ENCODE assay signal across 18 mouse cellular contexts in genomic region chr9:7517944-7518571, GRCm38 (mm10). TPM values are rescaled to one million over a fixed set of nuclear protein-coding genes. Genes with fewer than 3 reads are reported as not detected.
"Had no signal": no experiment of that assay in that cellular context is flagged by ENCODE, and none has a peak within 500 bp of the region (broad histone marks: within the 10 kb centered on the region; RNA-seq: fewer than 3 reads in every experiment).

No protein-coding gene starts in this region.

- H3K36me3 ChIP-seq: limb, embryonic 13.5 days; midbrain, embryonic 15.5 days; neural tube, embryonic 13.5 days had no signal

- H3K27me3 ChIP-seq: limb, embryonic 13.5 days; midbrain, embryonic 15.5 days; neural tube, embryonic 13.5 days had no signal

- H3K4me3 ChIP-seq: layer of hippocampus, adult 2 months; limb, embryonic 13.5 days; midbrain, embryonic 15.5 days; neural tube, embryonic 13.5 days had no signal

- ATAC-seq: midbrain, embryonic 15.5 days had no signal

- H3K27ac ChIP-seq: layer of hippocampus, adult 2 months; limb, embryonic 13.5 days; liver, embryonic 14.5 days; midbrain, embryonic 15.5 days; neural tube, embryonic 13.5 days had no signal

- DNase-seq: kidney, adult 8-10 months; kidney, postnatal 4 days; left cerebral cortex, postnatal 4 days; lung, adult 18-20 months; right cerebral cortex, postnatal 25 days; thymus, postnatal 4 days had no signal

- H3K4me1 ChIP-seq: limb, embryonic 13.5 days; midbrain, embryonic 15.5 days; neural tube, embryonic 13.5 days had no signal

- H3K9ac ChIP-seq: limb, embryonic 13.5 days; liver, embryonic 14.5 days; midbrain, embryonic 15.5 days; neural tube, embryonic 13.5 days had no signal

- H3K4me2 ChIP-seq: limb, embryonic 13.5 days; midbrain, embryonic 15.5 days; neural tube, embryonic 13.5 days had no signal

- H3K9me3 ChIP-seq: limb, embryonic 13.5 days; midbrain, embryonic 15.5 days; neural tube, embryonic 13.5 days had no signal

RNA-seq across cellular contexts. Expression of gene Mmp10, which starts 15.9 kb away (rescaled TPM):
- total RNA-seq: layer of hippocampus, adult 2 months; layer of hippocampus, postnatal 10 days; left cerebral cortex, postnatal 10 days; left cerebral cortex, postnatal 4 days; liver, adult 2 months; megakaryocyte-erythroid progenitor cell, adult 5-6 weeks had no signal
- polyA plus RNA-seq: limb, embryonic 13.5 days; liver, adult 2 months; liver, embryonic 14.5 days; lung, embryonic 16.5 days; midbrain, embryonic 15.5 days; neural tube, embryonic 13.5 days; stomach, embryonic 16.5 days had no signal

RNA-seq across cellular contexts. Expression of gene Mmp8, which starts 40.2 kb away (rescaled TPM):
- total RNA-seq: layer of hippocampus, adult 2 months; layer of hippocampus, postnatal 10 days; left cerebral cortex, postnatal 10 days; left cerebral cortex, postnatal 4 days had no signal
- polyA plus RNA-seq: small intestine, adult 2 months had no signal

RNA-seq across cellular contexts. Expression of gene Mmp27, which starts 53.1 kb away (rescaled TPM):
- total RNA-seq: layer of hippocampus, adult 2 months; layer of hippocampus, postnatal 10 days; left cerebral cortex, postnatal 10 days; left cerebral cortex, postnatal 4 days had no signal
- polyA plus RNA-seq: limb, embryonic 13.5 days; lung, embryonic 16.5 days; midbrain, embryonic 15.5 days; neural tube, embryonic 13.5 days; small intestine, adult 2 months had no signal
